In the genomic region with DNA sequence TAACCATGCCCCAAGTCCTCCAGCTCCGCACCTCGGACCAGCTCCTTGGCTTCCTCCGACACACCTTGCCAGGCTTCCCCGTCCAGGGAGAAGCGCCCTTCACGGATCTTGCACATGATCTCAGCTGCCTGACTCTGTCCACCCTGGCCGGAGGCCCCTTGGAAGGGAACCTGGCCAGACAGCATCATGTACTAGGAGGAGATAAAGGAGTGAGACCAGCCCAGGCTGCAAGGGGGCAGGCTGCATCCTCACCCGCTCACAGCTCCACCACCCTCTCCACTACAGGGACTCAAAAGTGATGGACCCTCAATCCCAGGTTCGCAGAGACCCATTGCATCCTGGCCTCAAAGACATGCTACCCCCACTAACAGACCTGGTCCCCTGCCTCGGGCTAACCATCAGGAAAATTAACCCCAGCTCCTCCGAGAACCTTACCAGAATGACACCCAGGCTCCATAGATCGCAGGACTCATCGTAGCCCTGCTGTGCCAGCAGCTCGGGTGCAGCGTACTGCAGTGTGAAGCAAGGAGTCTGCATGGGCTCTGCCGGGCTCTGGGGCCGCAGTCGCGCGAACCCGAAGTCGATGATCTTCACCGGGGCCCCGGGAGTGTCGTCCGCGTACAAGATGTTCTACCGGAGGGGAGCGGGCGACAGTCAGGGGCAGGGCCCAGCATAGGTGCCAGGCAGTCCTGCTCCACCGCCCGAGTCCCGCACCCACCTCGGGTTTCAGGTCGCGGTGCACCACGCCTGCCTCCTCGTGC, we compare ENCODE assay signal across 11 mouse cellular contexts. TPM values are rescaled to one million over a fixed set of nuclear protein-coding genes. Genes with fewer than 3 reads are reported as not detected.
A peak's percentile ranks its signal among the peaks of the same experiment; 100 is the strongest.
DNase-seq lines count a peak whose midpoint lies in the region; ATAC-seq lines count a peak whose summit lies in the region.
"Had no signal": no experiment of that assay in that cellular context is flagged by ENCODE, and none has a peak within 500 bp of the region (broad histone marks: within the 10 kb centered on the region; RNA-seq: fewer than 3 reads in every experiment).

No protein-coding gene starts in this region.

- peaks cover 59% of the 10 kb centered on the region for H3K27me3 ChIP-seq in liver, embryonic 12.5 days (replicated peaks)
- H3K27me3 ChIP-seq in hindbrain, embryonic 16.5 days (replicated peaks; ENCODE audit: control insufficient read depth, insufficient read depth, low read length) = peaks cover 26% of the 10 kb centered on the region
- H3K27me3 ChIP-seq in neural tube, embryonic 13.5 days = peaks cover 72% of the 10 kb centered on the region

- H3K4me3 ChIP-seq in liver, embryonic 12.5 days = 0 out of 2 replicates have a peak overlapping the region, but pooled peaks have one; percentile 7
- H3K4me3 ChIP-seq in hindbrain, embryonic 16.5 days (ENCODE audit: low read length) = peak overlapping the region; percentile 43
- H3K4me3 ChIP-seq in neural tube, embryonic 13.5 days = peak overlapping the region; percentile 31
- H3K4me3 ChIP-seq: liver, embryonic 15.5 days had no signal

- peak; percentile 39 to 53 for DNase-seq in cerebellum, postnatal 10 days
- no peak for DNase-seq in cerebellum, adult 9-10 months
- no peak for DNase-seq in liver
- no peak for DNase-seq in spleen, adult 18-20 months
- DNase-seq in right cerebral cortex, postnatal 4 days = no peak
- DNase-seq: cerebellum, adult 11-12 months; thymus, postnatal 36 days had no signal

- H3K9ac ChIP-seq in liver, embryonic 12.5 days = no peak overlapping the region
- peak overlapping the region; percentile 61 for H3K9ac ChIP-seq in hindbrain, embryonic 16.5 days (ENCODE audit: low read depth, low read length)
- peak overlapping the region; percentile 48 for H3K9ac ChIP-seq in neural tube, embryonic 13.5 days
- H3K9ac ChIP-seq: liver, embryonic 15.5 days had no signal

- 15% methylated on average over 38 of the region's 38 CpGs for WGBS in liver, embryonic 12.5 days (ENCODE audit: insufficient replicate concordance)
- 6% methylated on average over 38 of the region's 38 CpGs for WGBS in hindbrain, embryonic 16.5 days
- 4% methylated on average over 38 of the region's 38 CpGs for WGBS in neural tube, embryonic 13.5 days

- no peak overlapping the region for H3K27ac ChIP-seq in liver, embryonic 12.5 days
- H3K27ac ChIP-seq in hindbrain, embryonic 16.5 days (ENCODE audit: low read depth, low read length) = no peak overlapping the region
- no peak overlapping the region for H3K27ac ChIP-seq in neural tube, embryonic 13.5 days (replicated peaks)
- H3K27ac ChIP-seq: liver, embryonic 15.5 days had no signal

- peaks cover 21% of the 10 kb centered on the region for H3K36me3 ChIP-seq in liver, embryonic 12.5 days
- 0 out of 2 replicates have a peak, but pooled peaks cover 6% of the 10 kb centered on the region for H3K36me3 ChIP-seq in hindbrain, embryonic 16.5 days (ENCODE audit: control insufficient read depth, insufficient read depth, low read length)
- H3K36me3 ChIP-seq in neural tube, embryonic 13.5 days = no peaks in the 10 kb centered on the region

- peak overlapping the region; percentile 34 for H3K4me2 ChIP-seq in liver, embryonic 12.5 days
- H3K4me2 ChIP-seq in hindbrain, embryonic 16.5 days (ENCODE audit: low read length) = peak overlapping the region; percentile 53
- H3K4me2 ChIP-seq in neural tube, embryonic 13.5 days = peak overlapping the region; percentile 62
- H3K4me2 ChIP-seq: liver, embryonic 15.5 days had no signal

- no peaks in the 10 kb centered on the region for H3K9me3 ChIP-seq in liver, embryonic 12.5 days (replicated peaks)
- H3K9me3 ChIP-seq in hindbrain, embryonic 16.5 days (ENCODE audit: control insufficient read depth, low read length) = no peaks in the 10 kb centered on the region
- H3K9me3 ChIP-seq in neural tube, embryonic 13.5 days = no peaks in the 10 kb centered on the region
- H3K9me3 ChIP-seq: liver, embryonic 15.5 days had no signal

- peaks cover 42% of the 10 kb centered on the region for H3K4me1 ChIP-seq in liver, embryonic 12.5 days
- H3K4me1 ChIP-seq in hindbrain, embryonic 16.5 days (ENCODE audit: control insufficient read depth, insufficient read depth, low read depth, low read length) = peaks cover 17% of the 10 kb centered on the region
- H3K4me1 ChIP-seq in neural tube, embryonic 13.5 days (replicated peaks) = peaks cover 19% of the 10 kb centered on the region

- ATAC-seq in liver, embryonic 12.5 days = no peak
- ATAC-seq in hindbrain, embryonic 16.5 days = peak; percentile 42; the same call in 1 of the 2 replicates
- peak; percentile 62; the same call in 1 of the 2 replicates for ATAC-seq in neural tube, embryonic 13.5 days (ENCODE audit: low read depth)

RNA-seq across cellular contexts. Expression of gene Rps6ka4, which starts 9.7 kb away (rescaled TPM):
- 8.5 and 8.7 TPM in 2 replicates for polyA plus RNA-seq in liver, embryonic 12.5 days (2016; fragmentation: Nextera tagmentation; extraction: Ambion mirVana)
- 17.3 and 17.4 TPM in 2 replicates for polyA plus RNA-seq in hindbrain, embryonic 16.5 days (2015; fragmentation: Nextera tagmentation; extraction: Ambion mirVana)
- polyA plus RNA-seq in neural tube, embryonic 13.5 days (2015; fragmentation: Nextera tagmentation; extraction: Ambion mirVana) = 8.4 and 9.8 TPM in 2 replicates

RNA-seq across cellular contexts. Expression of gene Ccdc88b, which starts 27.3 kb away (rescaled TPM):
- polyA plus RNA-seq in liver, embryonic 12.5 days (2016; fragmentation: Nextera tagmentation; extraction: Ambion mirVana) = 2.8 and 3.3 TPM in 2 replicates
- 0.80 and 0.85 TPM in 2 replicates for polyA plus RNA-seq in hindbrain, embryonic 16.5 days (2015; fragmentation: Nextera tagmentation; extraction: Ambion mirVana)
- polyA plus RNA-seq in neural tube, embryonic 13.5 days (2015; fragmentation: Nextera tagmentation; extraction: Ambion mirVana) = 0.54 and 1.3 TPM in 2 replicates

Comparison
In these comparisons a context has a peak if more than half of its experiments do, and no peak if none do; other contexts are left out.
1. DNase-seq: peak in cerebellum, postnatal 10 days (2 of 2); none in cerebellum, adult 9-10 months (single experiment), liver (single experiment), spleen, adult 18-20 months (0 of 2) and right cerebral cortex, postnatal 4 days (single experiment).
2. Peak in every context shown above with its lines, with median percentiles within 50 percentile points of each other: H3K4me2 ChIP-seq and H3K4me3 ChIP-seq.